Mouse (Mus musculus): Measurements from ENCODE around the gene Htra1. TPM values are rescaled to one million over a fixed set of nuclear protein-coding genes. Genes with fewer than 3 reads are reported as not detected.

Htra1 gene
- total RNA-seq, 1 experiment, result 96.3 TPM

DNA sequence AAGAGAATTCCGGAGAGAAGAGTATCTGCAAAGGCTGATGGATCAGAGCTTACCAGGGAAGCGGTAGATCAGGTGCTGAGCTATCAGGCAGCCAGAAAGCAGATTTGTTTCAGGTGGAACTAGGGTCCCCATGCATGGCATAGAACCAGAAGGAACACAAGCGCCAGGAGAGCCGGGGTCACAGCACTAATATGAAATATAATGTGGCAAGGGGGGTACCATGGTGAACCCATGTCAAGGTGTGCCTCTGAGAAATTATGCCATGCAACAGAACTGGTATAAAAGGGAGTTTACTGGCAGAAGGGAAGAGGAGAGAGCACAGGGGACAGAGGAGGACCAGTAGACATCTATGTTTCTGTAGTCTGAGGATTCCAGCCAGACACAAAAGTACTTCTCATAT is 1.3 kb upstream of the Htra1 start:
- no peak for DNase-seq (ENCODE audit: low read depth, low spot score)
- Histone ChIP-seq H3K4me1 (ENCODE audit: control insufficient read depth in 2 of 2, insufficient read depth in 2 of 2, low read length in 2 of 2, poor library complexity in 1 of 2) (peaks cover 0 to 3% of the 10 kb centered on the region in 2 experiments; a peak in 2 of 4 replicates), H3K9me3 (ENCODE audit: control insufficient read depth, insufficient read depth, low read depth, low read length) (no peaks in the 10 kb centered on the region), H3K9ac (ENCODE audit: insufficient read depth, low read depth, low read length, poor library complexity, severe bottlenecking) (no peak overlapping the region), H3K27ac (ENCODE audit: insufficient read depth, low read depth, low read length, poor library complexity, severe bottlenecking) (no peak overlapping the region), H3K36me3 (ENCODE audit: control insufficient read depth, insufficient read depth, low read length, poor library complexity, severe bottlenecking) (no peaks in the 10 kb centered on the region), H3K4me3 (ENCODE audit: insufficient read depth in 1 of 2, low read depth in 1 of 2, low read length in 2 of 2, poor library complexity in 1 of 2, severe bottlenecking in 1 of 2) (no peak overlapping the region)
- TF ChIP-seq ZC3H11A (IDR thresholded peaks at IDR 0.05; ENCODE audit: borderline replicate concordance, low read depth, low read length) (no peak), MAFK (IDR thresholded peaks at IDR 0.05; ENCODE audit: insufficient read depth, low read depth, low read length) (no peak), ZNF384 (IDR thresholded peaks at IDR 0.05; ENCODE audit: low read depth, low read length) (no peak), CHD2 (IDR thresholded peaks at IDR 0.05; ENCODE audit: low read depth, low read length) (no peak), HCFC1 (IDR thresholded peaks at IDR 0.05; ENCODE audit: borderline replicate concordance, insufficient read depth, low read length) (no peak)
- in situ Hi-C loops (cut with MboI; ENCODE audit: low sequenced_read_pairs in 2 of 2, unreplicated experiment in 2 of 2), result no loop called here

- DNase-seq (ENCODE audit: low read depth, low spot score), result no peak
- in situ Hi-C loops (cut with MboI; ENCODE audit: low sequenced_read_pairs in 2 of 2, unreplicated experiment in 2 of 2), result no loop called here
- peak overlapping the region; percentile 9; the same call in 1 of the 2 replicates for H3K9ac ChIP-seq (ENCODE audit: insufficient read depth, low read depth, low read length, poor library complexity, severe bottlenecking)
- H3K4me1 ChIP-seq (ENCODE audit: control insufficient read depth in 2 of 2, insufficient read depth in 2 of 2, low read length in 2 of 2, poor library complexity in 1 of 2), result no peaks in the 10 kb centered on the region; a peak in 1 of 4 replicates
- no peak overlapping the region for H3K27ac ChIP-seq (ENCODE audit: insufficient read depth, low read depth, low read length, poor library complexity, severe bottlenecking)
- TF ChIP-seq MAFK (IDR thresholded peaks at IDR 0.05; ENCODE audit: insufficient read depth, low read depth, low read length) (no peak), CHD2 (IDR thresholded peaks at IDR 0.05; ENCODE audit: low read depth, low read length) (no peak), ZC3H11A (IDR thresholded peaks at IDR 0.05; ENCODE audit: borderline replicate concordance, low read depth, low read length) (no peak), ZNF384 (IDR thresholded peaks at IDR 0.05; ENCODE audit: low read depth, low read length) (no peak), HCFC1 (IDR thresholded peaks at IDR 0.05; ENCODE audit: borderline replicate concordance, insufficient read depth, low read length) (no peak)
- H3K36me3 ChIP-seq (ENCODE audit: control insufficient read depth, insufficient read depth, low read length, poor library complexity, severe bottlenecking), result no peaks in the 10 kb centered on the region
- peak overlapping the region; percentile 71 to 74 for H3K4me3 ChIP-seq (ENCODE audit: insufficient read depth in 1 of 2, low read depth in 1 of 2, low read length in 2 of 2, poor library complexity in 1 of 2, severe bottlenecking in 1 of 2)
- no peaks in the 10 kb centered on the region for H3K9me3 ChIP-seq (ENCODE audit: control insufficient read depth, insufficient read depth, low read depth, low read length)
Measured at GRCm38 (mm10) chr7:130935421-130935792, 504 bp upstream of the Htra1 start.

DNA sequence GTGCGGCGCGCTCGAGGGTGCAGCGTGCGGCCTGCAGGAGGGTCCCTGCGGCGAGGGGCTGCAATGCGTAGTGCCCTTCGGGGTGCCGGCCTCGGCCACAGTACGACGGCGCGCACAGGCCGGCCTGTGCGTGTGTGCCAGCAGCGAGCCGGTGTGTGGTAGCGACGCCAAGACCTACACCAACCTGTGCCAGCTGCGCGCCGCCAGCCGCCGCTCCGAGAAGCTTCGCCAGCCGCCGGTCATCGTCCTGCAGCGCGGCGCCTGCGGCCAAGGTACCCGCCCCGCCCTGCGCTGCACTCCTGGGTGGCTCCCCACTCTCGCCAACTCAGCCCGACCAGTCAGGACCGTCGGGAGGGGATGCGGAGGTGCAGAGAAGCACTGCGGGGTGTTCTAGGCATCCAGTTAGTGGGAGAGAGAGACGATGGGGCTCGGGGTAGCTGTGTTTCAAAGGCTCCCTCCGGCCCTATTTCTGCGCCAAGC is 601 bp downstream of the Htra1 start:
- Histone ChIP-seq H3K4me3 (ENCODE audit: insufficient read depth in 1 of 2, low read depth in 1 of 2, low read length in 2 of 2, poor library complexity in 1 of 2, severe bottlenecking in 1 of 2) (peak overlapping the region; percentile 71 to 74), H3K9me3 (ENCODE audit: control insufficient read depth, insufficient read depth, low read depth, low read length) (no peaks in the 10 kb centered on the region), H3K36me3 (ENCODE audit: control insufficient read depth, insufficient read depth, low read length, poor library complexity, severe bottlenecking) (no peaks in the 10 kb centered on the region), H3K4me1 (ENCODE audit: control insufficient read depth in 2 of 2, insufficient read depth in 2 of 2, low read length in 2 of 2, poor library complexity in 1 of 2) (no peaks in the 10 kb centered on the region; a peak in 2 of 4 replicates), H3K27ac (ENCODE audit: insufficient read depth, low read depth, low read length, poor library complexity, severe bottlenecking) (no peak overlapping the region), H3K9ac (ENCODE audit: insufficient read depth, low read depth, low read length, poor library complexity, severe bottlenecking) (peak overlapping the region; percentile 50)
- in situ Hi-C loops (cut with MboI; ENCODE audit: low sequenced_read_pairs in 2 of 2, unreplicated experiment in 2 of 2), result no loop called here
- no peak for DNase-seq (ENCODE audit: low read depth, low spot score)
- TF ChIP-seq ZC3H11A (IDR thresholded peaks at IDR 0.05; ENCODE audit: borderline replicate concordance, low read depth, low read length), result no peak
- TF ChIP-seq HCFC1 (IDR thresholded peaks at IDR 0.05; ENCODE audit: borderline replicate concordance, insufficient read depth, low read length), result no peak
- no peak for TF ChIP-seq MAFK (IDR thresholded peaks at IDR 0.05; ENCODE audit: insufficient read depth, low read depth, low read length)
- TF ChIP-seq ZNF384 (IDR thresholded peaks at IDR 0.05; ENCODE audit: low read depth, low read length), result no peak
- TF ChIP-seq CHD2 (IDR thresholded peaks at IDR 0.05; ENCODE audit: low read depth, low read length), result no peak

GRCm38 (mm10) chr7:130937266-130937841 is 1.4 kb downstream of the Htra1 start:
- Histone ChIP-seq H3K27ac (ENCODE audit: insufficient read depth, low read depth, low read length, poor library complexity, severe bottlenecking) (no peak overlapping the region), H3K9me3 (ENCODE audit: control insufficient read depth, insufficient read depth, low read depth, low read length) (no peaks in the 10 kb centered on the region), H3K36me3 (ENCODE audit: control insufficient read depth, insufficient read depth, low read length, poor library complexity, severe bottlenecking) (no peaks in the 10 kb centered on the region), H3K4me1 (ENCODE audit: control insufficient read depth in 2 of 2, insufficient read depth in 2 of 2, low read length in 2 of 2, poor library complexity in 1 of 2) (no peaks in the 10 kb centered on the region; a peak in 2 of 4 replicates), H3K9ac (ENCODE audit: insufficient read depth, low read depth, low read length, poor library complexity, severe bottlenecking) (no peak overlapping the region; the same call in 1 of the 2 replicates), H3K4me3 (ENCODE audit: insufficient read depth in 1 of 2, low read depth in 1 of 2, low read length in 2 of 2, poor library complexity in 1 of 2, severe bottlenecking in 1 of 2) (peak overlapping the region in 1 of 2 experiments; percentile 74; a peak in 2 of 4 replicates)
- no peak for DNase-seq (ENCODE audit: low read depth, low spot score)
- TF ChIP-seq CHD2 (IDR thresholded peaks at IDR 0.05; ENCODE audit: low read depth, low read length) (no peak), MAFK (IDR thresholded peaks at IDR 0.05; ENCODE audit: insufficient read depth, low read depth, low read length) (no peak), ZNF384 (IDR thresholded peaks at IDR 0.05; ENCODE audit: low read depth, low read length) (no peak), ZC3H11A (IDR thresholded peaks at IDR 0.05; ENCODE audit: borderline replicate concordance, low read depth, low read length) (no peak), HCFC1 (IDR thresholded peaks at IDR 0.05; ENCODE audit: borderline replicate concordance, insufficient read depth, low read length) (no peak)
- in situ Hi-C loops (cut with MboI; ENCODE audit: low sequenced_read_pairs in 2 of 2, unreplicated experiment in 2 of 2), result no loop called here
